Mouse (Mus musculus): ENCODE results near the gene Ncam1.

GRCm38 (mm10) chr9:49632591-49632990 is 166.1 kb downstream of the Ncam1 start:
- no peak for TF ChIP-seq GATA1 (IDR thresholded peaks at IDR 0.05; ENCODE audit: borderline replicate concordance, low read length)
- TF ChIP-seq FLI1 (IDR thresholded peaks at IDR 0.05; ENCODE audit: low read length): no peak

All from megakaryocyte, embryonic 14.5 days (primary cell).